Mouse (Mus musculus) erythroblast, embryonic 14.5 days (primary cell): ENCODE measurements around the gene Gm20489.

Experiments used
- GATA1 ChIP-seq: IDR thresholded peaks from 2 replicates; pipeline ENCODE4 v1.6.1; 2012; ENCODE audit warnings: low read length, inconsistent platforms, mixed read lengths
- TAL1 ChIP-seq: IDR thresholded peaks from 3 replicates; pipeline ENCODE4 v1.6.1; 2012; ENCODE audit warnings: low read length, inconsistent platforms, mixed read lengths

GRCm38 (mm10) chrX:101222796-101223162, 46.0 kb downstream of the Gm20489 start:
- TF ChIP-seq GATA1, result no peak
- no peak for TF ChIP-seq TAL1
